Mouse (Mus musculus) heart, adult 8-10 months (tissue): ENCODE results near the gene Vsig10l. TPM values are rescaled to one million over a fixed set of nuclear protein-coding genes. Genes with fewer than 3 reads are reported as not detected.

Experiments used
- DNase-seq: peaks from one replicate; pipeline ENCODE4 v3.0.0; 2022; ENCODE audit warnings: low spot score
- total RNA-seq, 4 experiments: library from RNA; stranded (reverse); gene quantifications; 2 replicates each; pipeline ENCODE4 v1.2.4; 2022

Gene Vsig10l
- 1 to 10 TPM in 2 of 4 experiments, under 1 TPM in 2; 0.71 to 4.4 (median 1.6) TPM for total RNA-seq

- DNase-seq, result no peak
Observed at GRCm38 (mm10) chr7:43462851-43463250, at the start of gene Vsig10l. Gene Vsig10l (plus strand): TSS chr7:43463151.

GRCm38 (mm10) chr7:43417298-43417697 is 45.7 kb upstream of the Vsig10l start:
- DNase-seq, result no peak

GRCm38 (mm10) chr7:43422995-43423617 is 39.8 kb upstream of the Vsig10l start:
- DNase-seq, result peak; percentile 79

GRCm38 (mm10) chr7:43423991-43424625 is 38.8 kb upstream of the Vsig10l start:
- DNase-seq, result no peak

- DNase-seq, result no peak
Observed at GRCm38 (mm10) chr7:43427406-43427805, 35.5 kb upstream of the Vsig10l start, which contains the start of gene Lim2. Gene Lim2 (plus strand): TSS chr7:43427670.

GRCm38 (mm10) chr7:43429500-43429899 is 33.5 kb upstream of the Vsig10l start:
- no peak for DNase-seq

- no peak for DNase-seq
Observed at GRCm38 (mm10) chr7:43432891-43433290, 30.1 kb upstream of the Vsig10l start.

GRCm38 (mm10) chr7:43434676-43435075 is 28.3 kb upstream of the Vsig10l start:
- no peak for DNase-seq

- no peak for DNase-seq
Observed at GRCm38 (mm10) chr7:43436341-43437255, 26.4 kb upstream of the Vsig10l start, which contains the start of gene Nkg7. Gene Nkg7 (plus strand): TSS chr7:43437073.

GRCm38 (mm10) chr7:43438611-43439010 is 24.3 kb upstream of the Vsig10l start:
- no peak for DNase-seq

GRCm38 (mm10) chr7:43440482-43440881 is 22.5 kb upstream of the Vsig10l start, which contains the start of gene Cldnd2:
Gene Cldnd2 (plus strand): TSS chr7:43440782.
- no peak for DNase-seq

- no peak for DNase-seq
Observed at GRCm38 (mm10) chr7:43441071-43441470, 21.9 kb upstream of the Vsig10l start.

GRCm38 (mm10) chr7:43442684-43443083 is 20.3 kb upstream of the Vsig10l start:
- DNase-seq, result no peak

- DNase-seq, result peak; percentile 89
Observed at GRCm38 (mm10) chr7:43443126-43443916, 19.6 kb upstream of the Vsig10l start.

- DNase-seq, result peak; percentile 99
Observed at GRCm38 (mm10) chr7:43443917-43444293, 19.0 kb upstream of the Vsig10l start, which contains the start of the genes Etfb and Gm45233. Gene Etfb (plus strand): TSS chr7:43444083. Gene Gm45233 (plus strand): TSS chr7:43444128.

GRCm38 (mm10) chr7:43447801-43448200 is 15.2 kb upstream of the Vsig10l start:
- DNase-seq, result no peak

GRCm38 (mm10) chr7:43448246-43448645 is 14.7 kb upstream of the Vsig10l start:
- no peak for DNase-seq

GRCm38 (mm10) chr7:43449811-43450210 is 13.1 kb upstream of the Vsig10l start:
- no peak for DNase-seq

- DNase-seq, result no peak
Observed at GRCm38 (mm10) chr7:43451726-43452125, 11.2 kb upstream of the Vsig10l start.

- no peak for DNase-seq
Observed at GRCm38 (mm10) chr7:43452609-43453008, 10.3 kb upstream of the Vsig10l start.
